Comparison of ENCODE assay signal across 8 mouse cellular contexts in the genomic region with DNA sequence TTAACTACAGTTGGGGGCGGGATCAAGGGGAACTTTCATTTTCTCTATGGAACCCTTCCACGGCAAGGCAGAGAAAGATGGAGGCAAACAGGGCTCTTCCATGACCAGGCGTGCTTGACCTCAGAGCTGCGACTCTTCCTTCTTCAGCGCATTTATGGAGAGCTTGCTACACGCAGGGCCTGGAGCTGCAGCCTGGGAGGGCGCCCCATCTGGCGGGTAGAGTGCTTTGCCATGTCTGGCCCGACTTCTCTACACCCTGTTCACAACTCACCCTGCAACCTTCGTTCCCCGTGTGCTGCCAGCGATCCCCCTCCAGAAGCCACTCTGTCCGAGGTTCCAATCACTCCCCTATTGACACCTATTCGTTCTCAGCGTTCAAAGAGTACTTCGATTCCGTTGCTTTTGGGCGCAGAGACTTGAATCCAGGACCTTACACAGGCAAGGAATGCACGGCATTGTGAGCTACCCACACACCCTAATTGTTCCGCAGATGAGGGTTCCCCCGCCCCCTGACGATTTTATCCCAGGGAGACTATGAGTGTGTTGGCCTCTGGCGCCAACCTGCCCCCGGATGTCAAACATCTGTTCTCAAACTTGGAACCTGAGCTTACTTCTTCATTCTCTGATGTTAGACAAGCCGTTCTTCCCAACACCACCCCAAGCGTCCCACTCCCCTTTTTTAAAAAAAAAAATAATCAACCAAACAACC. TPM values are rescaled to one million over a fixed set of nuclear protein-coding genes. Genes with fewer than 3 reads are reported as not detected.
DNase-seq lines count a peak whose midpoint lies in the region; ATAC-seq and TF ChIP-seq lines count a peak whose summit lies in the region.

A gene (plus strand): TSS at position 74 of the 709 bp plus-strand sequence.

- peaks cover 36% of the 10 kb centered on the region for H3K27me3 ChIP-seq in hindbrain, embryonic 15.5 days

- H3K4me2 ChIP-seq in hindbrain, embryonic 15.5 days, result peak within 1 kb of the TSS; percentile 84

- peak; percentile 61 for TF ChIP-seq CTCF in gastrocnemius, adult 2 months (IDR thresholded peaks at IDR 0.05)

- H3K9me3 ChIP-seq in hindbrain, embryonic 15.5 days, result no peaks in the 10 kb centered on the region

- H3K27ac ChIP-seq in gastrocnemius, adult 2 months, result peak within 1 kb of the TSS; percentile 92
- peak within 1 kb of the TSS; percentile 88; the same call in 1 of the 2 replicates for H3K27ac ChIP-seq in hindbrain, embryonic 15.5 days (replicated peaks)

- peak within 1 kb of the TSS; percentile 75 for H3K4me3 ChIP-seq in gastrocnemius, adult 2 months
- H3K4me3 ChIP-seq in hindbrain, embryonic 15.5 days, result peak within 1 kb of the TSS; percentile 51

- intact Hi-C loops in gastrocnemius, adult 2 months (cut with DNase I), result loop anchor here (2.0 to 5.0 kb wide), 2 partner anchors 35 to 40 kb away; a partner anchor contains a TSS

- peak within 1 kb of the TSS; percentile 46 for H3K9ac ChIP-seq in hindbrain, embryonic 15.5 days

- DNase-seq in cerebellum, adult 11-12 months, result peak; percentile 18
- DNase-seq in c-Kit-positive CD71-positive TER-119-positive erythroid progenitor cells, embryonic 14.5 days (ENCODE audit: low spot score), result peak; percentile 59
- DNase-seq in gastrocnemius, adult 2 months, result peak; percentile 70
- no peak for DNase-seq in left cerebral cortex, adult 8-10 months (ENCODE audit: low spot score in 2 of 2)
- DNase-seq in spleen, adult 12 weeks (ENCODE audit: low spot score), result peak; percentile 54

- 3% methylated on average over 26 of the region's 26 CpGs for WGBS in hindbrain, embryonic 15.5 days

- H3K4me1 ChIP-seq in hindbrain, embryonic 15.5 days (replicated peaks), result peaks cover 35% of the 10 kb centered on the region

- H3K36me3 ChIP-seq in hindbrain, embryonic 15.5 days, result no peaks in the 10 kb centered on the region

- no peak for ATAC-seq in cerebellum, adult (ENCODE audit: insufficient number of reproducible peaks, low FRiP score, low TSS enrichment)
- ATAC-seq in hindbrain, embryonic 15.5 days (ENCODE audit: low FRiP score, low read depth), result no peak
- peak; percentile 51 for ATAC-seq in megakaryocyte, adult 5-6 weeks (ENCODE audit: poor library complexity, severe bottlenecking)

RNA-seq across cellular contexts. Expression of the gene that starts here (rescaled TPM):
- total RNA-seq in gastrocnemius, adult 2 months (2021), result 1 to 10 TPM; 7.1 to 8.8 TPM
- polyA plus RNA-seq in hindbrain, embryonic 15.5 days (2015; fragmentation: Nextera tagmentation; extraction: Ambion mirVana), result 17.7 and 18.2 TPM in 2 replicates
- 10 to 100 TPM; 22.4 to 29.3 (median 26.1) TPM for total RNA-seq in left cerebral cortex, adult 8-10 months (2022)
- 69.6 and 73.1 TPM in 2 replicates for total RNA-seq in megakaryocyte, adult 5-6 weeks (2015)
- total RNA-seq in megakaryocyte, adult 5-6 weeks (2017), result 56.2 and 66.0 TPM in 2 replicates

Comparison
In these comparisons a context has a peak if more than half of its experiments do, and no peak if none do; other contexts are left out.
1. DNase-seq: peak in cerebellum, adult 11-12 months (single experiment), c-Kit-positive CD71-positive TER-119-positive erythroid progenitor cells, embryonic 14.5 days (single experiment), gastrocnemius, adult 2 months (single experiment) and spleen, adult 12 weeks (single experiment); none in left cerebral cortex, adult 8-10 months (0 of 2).